Mouse (Mus musculus) cerebellum, postnatal 36 days (tissue): ENCODE measurements around the gene Hnrnpab.

Experiments used
- DNase-seq, 2 experiments: peaks; one replicate each; pipeline ENCODE4 v3.0.0; 2021 to 2022; ENCODE audit warnings: mixed read lengths in 2 of 2

The Hnrnpab gene

GRCm38 (mm10) chr11:51606447-51607095, at the start of gene Hnrnpab:
Gene Hnrnpab, minus strand, starts transcription at chr11:51606847.
- peak; percentile 96 to 99 for DNase-seq

GRCm38 (mm10) chr11:51654891-51655290, 48.2 kb upstream of the Hnrnpab start:
- no peak for DNase-seq

- DNase-seq: no peak
Observed at GRCm38 (mm10) chr11:51653736-51654135, 47.1 kb upstream of the Hnrnpab start.

- no peak for DNase-seq
Observed at GRCm38 (mm10) chr11:51652889-51653418, 46.3 kb upstream of the Hnrnpab start.

GRCm38 (mm10) chr11:51650691-51651515, 44.3 kb upstream of the Hnrnpab start, which contains the start of the genes N4bp3 and D930048N14Rik:
Gene N4bp3, minus strand, starts transcription at chr11:51650842.
Gene D930048N14Rik, plus strand, starts transcription at chr11:51650954.
- DNase-seq: peak in 1 of 2 experiments; percentile 34

GRCm38 (mm10) chr11:51650261-51650660, 43.6 kb upstream of the Hnrnpab start:
- DNase-seq: no peak

- no peak for DNase-seq
Observed at GRCm38 (mm10) chr11:51649889-51650199, 43.2 kb upstream of the Hnrnpab start.

- no peak for DNase-seq
Observed at GRCm38 (mm10) chr11:51649111-51649888, 42.7 kb upstream of the Hnrnpab start.

GRCm38 (mm10) chr11:51648566-51648965, 41.9 kb upstream of the Hnrnpab start:
- no peak for DNase-seq

GRCm38 (mm10) chr11:51646751-51647667, 40.4 kb upstream of the Hnrnpab start:
- DNase-seq: no peak

- DNase-seq: no peak
Observed at GRCm38 (mm10) chr11:51646245-51646644, 39.6 kb upstream of the Hnrnpab start.

- no peak for DNase-seq
Observed at GRCm38 (mm10) chr11:51645293-51645692, 38.6 kb upstream of the Hnrnpab start.

GRCm38 (mm10) chr11:51644217-51644616, 37.6 kb upstream of the Hnrnpab start:
- DNase-seq: no peak

- DNase-seq: peak; percentile 41
Observed at GRCm38 (mm10) chr11:51643761-51644160, 37.1 kb upstream of the Hnrnpab start.

GRCm38 (mm10) chr11:51643202-51643601, 36.6 kb upstream of the Hnrnpab start:
- no peak for DNase-seq

- DNase-seq: no peak
Observed at GRCm38 (mm10) chr11:51640748-51641147, 34.1 kb upstream of the Hnrnpab start.

- no peak for DNase-seq
Observed at GRCm38 (mm10) chr11:51638497-51638896, 31.9 kb upstream of the Hnrnpab start.

GRCm38 (mm10) chr11:51637971-51638414, 31.3 kb upstream of the Hnrnpab start:
- no peak for DNase-seq

- peak; percentile 57 to 58 for DNase-seq
Observed at GRCm38 (mm10) chr11:51636323-51636684, 29.7 kb upstream of the Hnrnpab start.

GRCm38 (mm10) chr11:51635525-51636322, 29.1 kb upstream of the Hnrnpab start, which contains the start of gene Rmnd5b:
Gene Rmnd5b, minus strand, starts transcription at chr11:51635896.
- DNase-seq: peak; percentile 90 to 91

GRCm38 (mm10) chr11:51635127-51635524, 28.5 kb upstream of the Hnrnpab start:
- no peak for DNase-seq
